Mouse (Mus musculus) bone marrow macrophage, adult 2 months (primary cell): ENCODE data around the gene Plod2.

Experiments
- CTCF ChIP-seq: IDR thresholded peaks from 2 replicates; pipeline ENCODE4 v1.5.1; 2012; ENCODE audit warnings: low read depth, mild to moderate bottlenecking, low read length, moderate library complexity
- POLR2A ChIP-seq: IDR thresholded peaks from 2 replicates; pipeline ENCODE4 v1.6.1; 2012; ENCODE audit warnings: mild to moderate bottlenecking, low read depth, low read length, borderline replicate concordance

DNA sequence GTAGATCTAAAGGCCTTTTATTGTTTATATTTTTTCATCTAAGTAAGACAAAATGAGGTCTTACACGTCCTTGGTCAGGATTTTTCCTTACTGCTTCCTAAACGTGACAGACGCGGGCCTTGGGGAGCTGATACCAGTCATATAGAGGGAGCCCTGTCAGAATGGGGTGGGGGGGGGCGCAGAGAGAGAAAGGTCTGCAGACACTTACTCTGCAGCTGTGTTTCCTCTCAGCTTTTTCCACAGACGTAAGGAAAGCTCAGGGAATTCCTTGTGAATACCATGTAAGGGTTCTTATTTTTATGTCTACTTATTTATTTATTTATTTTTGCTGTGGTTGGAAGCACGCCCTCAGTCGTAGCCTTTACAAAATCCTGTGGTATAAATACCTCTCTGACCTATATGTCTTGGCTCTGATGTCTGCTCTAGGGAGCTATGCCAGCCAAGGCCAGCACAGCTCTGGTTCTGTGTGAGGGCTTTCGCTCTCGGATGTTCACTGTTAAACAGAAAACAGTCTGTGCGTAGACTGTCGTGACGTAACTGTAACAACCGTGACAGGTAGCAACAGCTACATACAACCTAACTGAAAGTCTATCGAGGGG is 58.0 kb downstream of the Plod2 start:
- TF ChIP-seq CTCF (no peak), POLR2A (no peak)
